Mouse (Mus musculus) C2C12 (cell line): Measurements from ENCODE around the gene Kcnh2.

Experiments
- CEBPB ChIP-seq: IDR thresholded peaks from one replicate; pipeline ENCODE4 v1.6.1; 2011; ENCODE audit warnings: low read depth, mild to moderate bottlenecking, control low read depth, moderate library complexity
- CTCF ChIP-seq: IDR thresholded peaks from one replicate; pipeline ENCODE4 v1.5.1; 2011; ENCODE audit not compliant: control insufficient read depth, insufficient read depth, insufficient read length
- FOSL1 ChIP-seq: IDR thresholded peaks from one replicate; pipeline ENCODE4 v1.8.0; 2011; ENCODE audit warnings: mild to moderate bottlenecking, low read length; ENCODE audit not compliant: poor library complexity, insufficient read depth, severe bottlenecking
- MAX ChIP-seq: IDR thresholded peaks from one replicate; pipeline ENCODE4 v1.6.1; 2011; ENCODE audit warnings: mild to moderate bottlenecking, control low read depth
- MYOD1 ChIP-seq: IDR thresholded peaks from one replicate; pipeline ENCODE4 v1.6.1; 2011; ENCODE audit warnings: low read depth; ENCODE audit not compliant: control insufficient read depth, insufficient read length
- MYOG ChIP-seq: IDR thresholded peaks from one replicate; pipeline ENCODE4 v1.6.1; 2011; ENCODE audit not compliant: control insufficient read depth, insufficient read length; ENCODE audit errors: extremely low read depth
- USF1 ChIP-seq: IDR thresholded peaks from one replicate; pipeline ENCODE4 v1.6.1; 2011; ENCODE audit warnings: low read depth, mild to moderate bottlenecking, control low read depth, moderate library complexity

- TF ChIP-seq CTCF (no peak), CEBPB (no peak), MAX (no peak), MYOD1 (no peak), MYOG (no peak), USF1 (no peak), FOSL1 (no peak)
Observed at GRCm38 (mm10) chr5:24364061-24364460, 12.7 kb upstream of the Kcnh2 start.
